Mouse (Mus musculus): ENCODE measurements around the gene Rfk.

The Rfk gene

DNA sequence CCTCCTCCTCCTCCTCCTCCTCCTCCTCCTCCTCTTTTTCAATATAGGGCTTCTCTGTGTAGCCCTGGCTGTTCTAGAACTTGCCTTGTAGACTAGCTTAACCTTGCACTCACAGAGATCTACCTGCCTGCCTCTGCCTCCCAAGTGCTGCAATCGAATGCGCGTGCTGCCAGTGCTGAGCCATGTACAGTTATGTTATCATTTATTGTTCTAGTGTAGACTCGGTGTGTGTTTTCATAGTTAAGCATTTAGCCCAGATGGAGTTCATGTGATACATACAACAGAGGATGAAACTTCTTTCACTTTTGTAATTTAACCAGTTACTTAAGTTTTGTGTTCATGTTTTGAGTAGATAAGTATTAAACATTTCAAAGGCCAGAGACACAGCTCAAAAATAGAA is 8.8 kb upstream of the Rfk start:
- DNase-seq (ENCODE audit: low spot score in 2 of 2) = no peak

DNA sequence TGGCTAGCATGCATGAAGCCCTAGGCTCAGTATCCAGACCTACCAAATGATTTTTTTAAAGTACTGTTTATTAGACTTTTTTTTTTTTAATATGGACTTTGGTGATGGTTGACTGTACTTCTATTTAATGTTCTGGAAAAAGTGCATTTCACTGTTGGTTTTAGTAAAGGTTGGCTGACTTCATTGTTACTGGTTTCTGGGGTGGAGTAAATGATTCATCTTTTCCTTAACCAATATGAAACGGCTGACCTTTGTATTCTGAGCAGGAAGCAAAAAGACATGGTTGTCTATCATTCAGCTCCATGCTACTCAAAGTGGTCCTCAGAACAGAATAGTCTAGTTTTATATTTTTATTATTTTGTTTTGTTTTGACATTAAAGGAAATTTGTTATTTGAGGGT is 8.4 kb upstream of the Rfk start:
- DNase-seq (ENCODE audit: low spot score in 2 of 2) = no peak

DNA sequence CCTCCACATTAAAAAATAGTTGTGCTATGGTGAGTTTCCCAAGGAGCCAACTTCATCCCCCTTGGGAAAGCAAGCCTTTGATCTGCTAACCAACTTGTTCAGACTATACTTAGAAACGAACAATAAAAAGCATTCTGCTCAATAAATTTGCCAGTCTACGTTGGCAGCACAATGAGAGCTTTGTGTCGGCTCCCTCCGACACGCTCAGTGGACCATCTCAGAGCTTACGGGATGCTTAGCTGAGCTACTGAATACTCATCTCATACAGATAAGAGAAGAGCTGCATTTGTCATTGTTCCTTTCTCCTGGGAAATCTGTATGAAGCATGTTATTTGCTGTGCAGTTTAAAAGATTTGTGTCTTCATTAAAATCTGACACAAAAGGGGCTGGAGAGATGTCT is 7.4 kb upstream of the Rfk start:
- DNase-seq (ENCODE audit: low spot score in 2 of 2) = no peak

GRCm38 (mm10) chr19:17388404-17388803 is 5.4 kb upstream of the Rfk start:
- no peak for DNase-seq (ENCODE audit: low spot score in 2 of 2)

GRCm38 (mm10) chr19:17392866-17393265 is 977 bp upstream of the Rfk start:
- no peak for DNase-seq (ENCODE audit: low spot score in 2 of 2)

GRCm38 (mm10) chr19:17396802-17397201 is 3.0 kb downstream of the Rfk start:
- DNase-seq (ENCODE audit: low spot score in 2 of 2) = no peak

- no peak for DNase-seq (ENCODE audit: low spot score in 2 of 2)
Observed at GRCm38 (mm10) chr19:17397922-17398321, 4.1 kb downstream of the Rfk start.

DNA sequence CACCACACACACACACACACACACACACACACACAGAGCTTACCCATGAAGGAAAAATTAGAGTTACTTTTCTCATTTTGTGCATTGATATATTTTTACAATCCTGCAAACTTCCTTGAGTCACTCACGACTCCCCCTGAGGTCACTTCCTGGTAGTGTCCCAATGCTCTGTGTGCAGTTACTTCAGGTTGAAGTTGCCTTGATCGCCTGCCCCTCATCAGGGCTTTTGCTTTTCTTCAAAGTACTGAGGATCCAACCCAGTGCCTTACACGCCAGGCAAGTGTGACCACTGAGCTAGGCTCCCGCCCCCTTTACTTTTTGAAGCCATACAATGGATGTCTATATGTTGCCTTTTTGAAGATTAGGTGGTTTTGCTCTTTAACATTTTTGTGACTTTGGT is 6.1 kb downstream of the Rfk start:
- no peak for DNase-seq (ENCODE audit: low spot score in 2 of 2)

DNA sequence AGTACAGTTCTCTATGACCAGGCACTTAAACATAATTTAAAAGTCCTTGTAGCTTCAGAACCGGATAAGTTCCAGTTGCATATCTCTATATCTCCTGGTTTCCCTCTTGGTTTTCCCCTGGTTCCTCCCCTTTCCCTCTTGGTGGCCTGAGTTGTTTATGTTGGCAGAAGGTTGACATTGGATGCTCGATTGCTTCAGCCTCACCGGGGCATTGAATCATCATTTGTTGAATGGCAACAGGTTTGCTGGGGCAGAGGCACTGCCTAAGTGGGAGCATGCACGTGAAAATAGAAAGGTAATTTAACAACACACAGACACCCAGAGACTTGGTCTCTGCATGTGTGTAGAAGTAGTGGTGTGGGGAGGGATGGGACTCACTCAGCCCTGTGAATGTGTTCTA is 6.7 kb downstream of the Rfk start:
- no peak for DNase-seq (ENCODE audit: low spot score in 2 of 2)

DNA sequence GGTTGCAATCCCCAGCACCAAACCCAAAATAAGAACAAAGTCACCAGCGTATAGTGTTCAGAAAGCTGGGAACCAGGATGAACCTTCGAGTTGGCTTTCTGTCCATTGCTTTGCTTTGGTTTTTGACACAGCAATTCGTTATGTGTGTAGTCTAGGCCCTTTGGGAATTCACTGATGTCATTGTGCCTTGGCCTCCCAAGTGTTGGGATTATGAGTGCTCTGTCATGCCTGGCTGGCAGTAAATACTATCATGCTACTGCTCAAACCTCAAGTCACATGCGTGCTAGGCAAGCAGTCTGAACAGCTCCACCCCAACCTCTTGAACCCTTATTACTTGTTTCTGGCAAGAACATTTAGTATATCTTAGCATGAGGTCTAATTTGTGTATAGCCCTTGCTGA is 9.3 kb downstream of the Rfk start:
- no peak for DNase-seq (ENCODE audit: low spot score in 2 of 2)

- no peak for DNase-seq (ENCODE audit: low spot score in 2 of 2)
Observed at GRCm38 (mm10) chr19:17406823-17407222, 13.0 kb downstream of the Rfk start.

GRCm38 (mm10) chr19:17408591-17408990 is 14.7 kb downstream of the Rfk start:
- no peak for DNase-seq (ENCODE audit: low spot score in 2 of 2)

GRCm38 (mm10) chr19:17409351-17409750 is 15.5 kb downstream of the Rfk start:
- no peak for DNase-seq (ENCODE audit: low spot score in 2 of 2)

DNA sequence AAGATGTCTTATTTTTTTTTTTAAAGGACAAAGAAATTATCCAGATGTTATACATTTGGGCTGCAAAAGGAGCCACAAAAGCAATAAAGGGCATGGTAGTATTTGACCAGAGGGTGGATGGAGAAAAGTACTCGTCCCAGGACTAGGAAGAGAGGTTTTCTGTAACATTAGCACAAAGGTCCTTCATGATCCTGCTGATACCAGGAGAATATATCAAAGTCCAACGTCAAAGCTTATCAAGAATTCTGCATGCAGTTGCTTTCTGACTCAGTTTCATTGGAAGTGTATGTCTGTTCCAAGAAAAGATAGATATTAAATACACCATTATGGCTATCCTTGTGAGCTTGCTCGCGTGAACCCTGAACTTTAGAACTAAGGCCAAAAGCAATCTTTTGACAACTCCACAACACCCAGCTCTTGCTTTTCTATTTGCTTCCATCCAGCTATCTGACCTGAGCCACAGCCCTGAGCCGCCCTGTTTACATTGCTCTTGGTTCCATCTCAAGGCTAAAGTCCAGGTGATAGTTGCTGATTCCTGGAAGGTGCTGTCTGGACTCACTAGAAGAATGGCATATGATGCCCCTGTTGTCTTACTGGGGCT is 16.7 kb downstream of the Rfk start:
- no peak for DNase-seq (ENCODE audit: low spot score in 2 of 2)

- no peak for DNase-seq (ENCODE audit: low spot score in 2 of 2)
Observed at GRCm38 (mm10) chr19:17412915-17413459, 19.1 kb downstream of the Rfk start.

DNA sequence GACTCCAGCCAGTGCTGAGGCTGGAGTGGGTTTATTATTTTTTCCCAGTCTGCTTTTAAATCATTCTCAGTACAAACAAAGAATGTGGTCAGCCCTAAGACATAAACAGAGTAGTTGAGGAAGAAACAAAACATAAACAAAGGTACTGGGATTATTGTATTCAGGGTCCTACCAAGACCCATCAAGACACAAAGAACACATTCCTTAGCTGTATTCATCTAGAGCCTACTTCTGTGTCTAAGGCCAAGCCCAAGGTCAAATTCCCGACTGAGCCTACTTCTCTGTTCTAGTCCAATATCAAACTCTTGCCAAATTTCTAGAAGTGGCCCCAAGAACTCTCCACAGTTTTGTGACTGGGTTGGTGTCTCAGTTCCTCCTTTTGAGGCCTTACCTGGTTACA is 24.0 kb downstream of the Rfk start:
- DNase-seq (ENCODE audit: low spot score in 2 of 2) = no peak

DNA sequence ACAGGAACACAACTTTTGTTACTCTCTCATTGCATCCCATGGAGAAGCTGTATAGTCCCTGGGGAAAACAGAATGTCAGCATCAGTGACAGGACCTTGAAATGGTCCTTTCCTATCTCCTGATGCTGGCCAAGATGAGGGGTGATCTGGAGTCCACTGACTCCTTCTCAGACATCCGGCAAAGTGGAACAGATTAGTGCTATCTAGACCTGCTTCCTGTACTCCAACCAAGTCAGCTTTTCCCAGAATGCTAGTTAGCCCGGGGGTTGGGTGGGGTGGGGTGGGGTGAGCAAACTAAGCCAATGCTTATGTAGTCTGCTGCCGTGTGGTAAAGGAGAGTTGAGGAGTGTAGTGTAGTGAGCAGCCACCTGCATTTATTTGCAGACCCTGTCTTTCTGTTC is 29.5 kb downstream of the Rfk start:
- no peak for DNase-seq (ENCODE audit: low spot score in 2 of 2)

DNA sequence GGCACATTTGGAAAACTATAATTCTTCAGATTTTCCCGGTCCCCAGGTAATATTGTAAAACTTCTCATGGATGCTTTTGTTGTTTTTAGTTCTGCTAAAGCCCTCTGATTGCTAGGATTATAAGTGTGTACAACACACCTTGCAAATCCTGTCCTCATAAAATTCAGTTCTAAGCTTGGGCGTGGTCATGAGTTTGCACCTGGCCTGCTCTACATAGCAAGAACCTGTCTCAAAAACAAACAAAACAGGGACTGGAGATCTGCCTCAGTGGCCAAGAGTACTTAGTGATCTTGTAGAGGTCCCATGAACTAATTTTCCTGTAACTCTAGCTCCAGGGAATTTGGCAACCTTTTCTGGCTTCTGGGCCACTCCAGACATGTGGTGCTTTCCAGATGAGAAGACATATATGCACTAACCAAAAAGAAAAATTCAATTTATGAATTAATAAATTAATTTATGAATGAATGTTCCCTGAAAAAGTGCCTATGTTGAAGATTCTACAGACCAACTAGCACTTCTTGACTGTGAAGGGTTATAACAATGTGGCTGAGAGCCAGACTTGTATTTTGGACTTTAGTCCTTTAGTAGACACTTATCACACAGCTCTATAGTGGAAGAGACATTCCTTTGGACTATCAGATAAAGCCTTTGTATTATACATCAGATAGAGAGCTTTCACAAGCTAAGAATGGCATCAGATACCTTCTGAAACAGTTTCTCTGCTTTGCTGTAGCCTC is 34.1 kb downstream of the Rfk start:
- no peak for DNase-seq (ENCODE audit: low spot score in 2 of 2)

GRCm38 (mm10) chr19:17428561-17428914 is 34.7 kb downstream of the Rfk start:
- no peak for DNase-seq (ENCODE audit: low spot score in 2 of 2)

DNA sequence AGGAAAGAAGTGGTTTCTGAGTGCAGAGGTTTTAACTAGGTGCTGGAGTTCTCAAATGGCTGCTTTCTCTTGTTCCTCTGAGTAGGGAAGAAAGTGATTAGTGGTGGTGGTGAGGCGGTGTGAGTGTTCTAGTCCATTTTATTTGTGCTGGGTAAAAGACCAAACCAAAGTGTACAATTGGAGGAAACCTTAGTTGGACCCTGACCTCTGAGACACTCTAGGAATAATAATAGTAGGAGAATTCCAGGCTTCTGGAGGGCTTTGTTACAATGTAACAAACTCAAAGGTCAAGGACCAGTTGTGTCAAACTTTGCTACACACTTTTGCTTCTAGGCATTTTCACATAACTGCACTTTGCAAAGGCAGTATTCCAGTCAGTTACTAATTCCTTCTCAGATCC is 42.8 kb downstream of the Rfk start:
- no peak for DNase-seq (ENCODE audit: low spot score in 2 of 2)

DNA sequence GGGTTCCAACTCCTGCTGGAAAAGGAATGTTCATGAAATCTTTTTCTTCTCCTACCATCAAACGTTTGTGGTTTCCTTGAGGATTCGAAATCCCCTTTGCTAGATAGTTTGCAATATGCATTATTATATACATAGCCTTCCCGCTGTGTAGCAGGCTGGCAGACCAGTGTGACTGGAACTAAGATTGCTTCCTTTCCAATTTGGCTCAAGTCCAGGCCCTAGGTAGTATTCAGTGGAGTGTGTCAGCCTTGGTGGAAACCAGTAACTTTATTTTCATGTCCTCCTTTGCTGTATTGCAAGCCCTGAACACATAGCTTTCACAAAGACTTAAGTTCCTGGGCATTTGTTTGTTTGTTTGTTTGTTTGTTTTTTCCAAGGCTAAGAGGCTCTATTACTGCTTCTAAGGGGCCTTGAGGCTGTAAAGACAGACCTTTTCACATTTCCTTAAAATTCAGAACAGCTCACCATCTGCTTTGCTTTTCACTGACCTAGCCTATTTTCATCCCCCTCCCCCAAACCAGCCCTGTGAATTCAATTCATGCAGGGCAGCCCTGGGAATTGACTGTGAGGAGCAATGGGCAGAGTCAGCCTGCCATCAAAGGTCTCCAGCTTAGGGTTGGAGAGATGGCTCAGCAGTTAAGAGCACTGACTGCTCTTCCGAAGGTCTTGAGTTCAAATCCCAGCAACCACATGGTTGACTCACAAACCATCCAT is 45.8 kb downstream of the Rfk start:
- DNase-seq (ENCODE audit: low spot score in 2 of 2) = no peak

DNA sequence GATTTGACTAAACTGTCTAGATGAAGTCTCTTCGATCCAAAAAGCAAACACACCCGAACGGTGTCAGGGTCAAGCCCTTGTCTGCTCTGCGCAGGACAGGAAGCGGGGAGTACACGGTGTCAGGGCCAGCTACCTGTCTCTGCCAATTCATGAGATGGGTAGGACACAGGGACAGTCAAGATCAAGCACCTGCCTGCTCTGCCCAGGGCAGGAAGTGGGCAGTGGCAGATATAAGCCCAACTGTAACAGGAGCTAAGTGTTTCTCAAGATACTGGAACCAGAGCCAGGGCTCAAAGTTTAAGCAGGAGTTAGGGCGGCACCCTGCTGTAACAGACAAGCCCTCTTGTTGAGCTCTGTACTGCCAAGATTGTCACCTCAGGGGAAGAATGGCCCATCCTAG is 49.7 kb downstream of the Rfk start:
- no peak for DNase-seq (ENCODE audit: low spot score in 2 of 2)
